Mouse (Mus musculus) cerebellum, adult 2 months (tissue): ENCODE measurements around the gene Mospd3. TPM values are rescaled to one million over a fixed set of nuclear protein-coding genes. Genes with fewer than 3 reads are reported as not detected.

ENCODE experiments used
- DNase-seq, 2 experiments: peaks; one replicate each; pipeline ENCODE4 v3.0.0; 2021
- H3K27ac ChIP-seq: fragments of 200-500 bp; 2 replicates; pipeline ENCODE4 v1.5.1; 2012; ENCODE audit warnings: low read length, control low read depth, inconsistent platforms; ENCODE audit not compliant: insufficient read depth
- H3K27me3 ChIP-seq: fragments of 200-500 bp; 2 replicates; pipeline ENCODE4 v1.6.1; 2012; ENCODE audit warnings: inconsistent platforms, mild to moderate bottlenecking, low read length, moderate library complexity; ENCODE audit not compliant: control insufficient read depth, insufficient read depth
- H3K4me1 ChIP-seq: fragments of 200-500 bp; 2 replicates; pipeline ENCODE4 v1.6.1; 2011; ENCODE audit warnings: low read length; ENCODE audit not compliant: control insufficient read depth, insufficient read depth
- H3K4me3 ChIP-seq: fragments of 200-500 bp; replicated peaks from 2 replicates; pipeline ENCODE3; 2011; ENCODE audit warnings: mild to moderate bottlenecking, low read depth, low read length, control low read depth; ENCODE audit not compliant: insufficient read depth
- CTCF ChIP-seq: fragments of 200-500 bp; IDR thresholded peaks from 2 replicates; pipeline ENCODE4 v1.5.1; 2011; ENCODE audit warnings: low read depth, mild to moderate bottlenecking, control low read depth, low read length, moderate library complexity, borderline replicate concordance; ENCODE audit not compliant: insufficient read depth
- POLR2A ChIP-seq: fragments of 200-500 bp; IDR thresholded peaks from 2 replicates; pipeline ENCODE4 v1.6.1; 2011; ENCODE audit warnings: low read length, control low read depth, borderline replicate concordance; ENCODE audit not compliant: insufficient read depth
- WGBS: fragments of 180-500 bp; shearing (Covaris S2); methylation state at CpG from one replicate; pipeline ENCODE4 v1.1.7; 2018; 5-methylcytosine and 5-hydroxymethylcytosine counted together
- polyA plus RNA-seq: library from polyadenylated mRNA; depleted of rRNA; stranded (reverse); fragments of >200 nt; gene quantifications from 2 replicates; pipeline ENCODE4 v1.2.3, GENCODE M21; 2012; rRNA removed

Mospd3 gene
- polyA plus RNA-seq, 1 experiment: 56.0 TPM

GRCm38 (mm10) chr5:137553898-137554297 lies 47.0 kb downstream of the Mospd3 start:
- H3K27me3 ChIP-seq: no peaks in the 10 kb centered on the region
- no peak overlapping the region for H3K27ac ChIP-seq
- WGBS: 42% methylated on average over 11 of the region's 11 CpGs
- no peak for TF ChIP-seq POLR2A
- no peak for TF ChIP-seq CTCF
- DNase-seq: no peak
- H3K4me3 ChIP-seq: peak overlapping the region; percentile 96
- peaks cover 13% of the 10 kb centered on the region for H3K4me1 ChIP-seq

- Histone ChIP-seq H3K4me3 (peak within 1 kb of the TSS; percentile 96), H3K27me3 (no peaks in the 10 kb centered on the region), H3K4me1 (peaks cover 13% of the 10 kb centered on the region), H3K27ac (peak within 1 kb of the TSS; percentile 76)
- DNase-seq: peak; percentile 96 to 97
- TF ChIP-seq CTCF: no peak
- peak; percentile 82 for TF ChIP-seq POLR2A
- WGBS: 1% methylated on average over 37 of the region's 37 CpGs
These were observed 47.4 kb downstream of the Mospd3 start, which contains the start of gene Actl6b for GRCm38 (mm10) chr5:137553411-137553837. TSS of gene Actl6b (plus strand) at chr5:137553517.

GRCm38 (mm10) chr5:137553000-137553399 lies 47.9 kb downstream of the Mospd3 start:
- 15% methylated on average over 6 of the region's 6 CpGs for WGBS
- no peak for DNase-seq
- Histone ChIP-seq H3K4me3 (peak overlapping the region; percentile 96), H3K4me1 (peaks cover 13% of the 10 kb centered on the region), H3K27me3 (no peaks in the 10 kb centered on the region), H3K27ac (peak overlapping the region; percentile 76)
- TF ChIP-seq CTCF (no peak), POLR2A (no peak)

GRCm38 (mm10) chr5:137551119-137551518 lies 49.7 kb downstream of the Mospd3 start:
- no peaks in the 10 kb centered on the region for H3K27me3 ChIP-seq
- DNase-seq: no peak
- H3K27ac ChIP-seq: no peak overlapping the region
- peaks cover 13% of the 10 kb centered on the region for H3K4me1 ChIP-seq
- H3K4me3 ChIP-seq: no peak overlapping the region
- TF ChIP-seq POLR2A (no peak), CTCF (peak; percentile 39; the same call in 1 of the 2 replicates)
- WGBS: 75% methylated on average over 5 of the region's 5 CpGs

- WGBS: 93% methylated on average over 2 of the region's 2 CpGs
- Histone ChIP-seq H3K4me1 (peaks cover 10% of the 10 kb centered on the region), H3K27ac (no peak overlapping the region), H3K27me3 (no peaks in the 10 kb centered on the region), H3K4me3 (no peak overlapping the region)
- TF ChIP-seq POLR2A (no peak), CTCF (no peak)
- DNase-seq: no peak
These were observed 51.0 kb downstream of the Mospd3 start for GRCm38 (mm10) chr5:137549840-137550239.

Other genes starting within 250 kb of the Mospd3 start
- gene Zan, start 124.0 kb downstream of the Mospd3 start, polyA plus RNA-seq: 0.21 and 0.31 TPM in 2 replicates
- 54.8 and 55.3 TPM in 2 replicates for gene Pop7, start 98.5 kb downstream of the Mospd3 start, polyA plus RNA-seq
- gene Gigyf1, start 82.5 kb downstream of the Mospd3 start, polyA plus RNA-seq: 59.8 and 61.2 TPM in 2 replicates
- not detected in 2 replicates for gene Epo, start 67.8 kb downstream of the Mospd3 start, polyA plus RNA-seq
- 410 and 442 TPM in 2 replicates for gene Gnb2, start 67.5 kb downstream of the Mospd3 start, polyA plus RNA-seq
- gene Actl6b, start 47.5 kb downstream of the Mospd3 start, polyA plus RNA-seq: 125 and 135 TPM in 2 replicates
- 6.7 and 6.8 TPM in 2 replicates for gene Tfr2, start 31.2 kb downstream of the Mospd3 start, polyA plus RNA-seq
- 11.3 and 15.1 TPM in 2 replicates for gene Pcolce, start 12.7 kb upstream of the Mospd3 start, polyA plus RNA-seq
- 0.25 and 0.31 TPM in 2 replicates for gene Fbxo24, start 27.9 kb upstream of the Mospd3 start, polyA plus RNA-seq
- gene Lrch4, start 28.1 kb upstream of the Mospd3 start, polyA plus RNA-seq: 14.4 and 14.8 TPM in 2 replicates
- gene Gm20605, start 28.1 kb upstream of the Mospd3 start, polyA plus RNA-seq: 8.1 and 9.9 TPM in 2 replicates
- 17.1 and 19.7 TPM in 2 replicates for gene Sap25, start 40.3 kb upstream of the Mospd3 start, polyA plus RNA-seq
- gene Irs3, start 44.7 kb upstream of the Mospd3 start, polyA plus RNA-seq: 0.17 and 0.18 TPM in 2 replicates
- gene Agfg2, start 83.7 kb upstream of the Mospd3 start, polyA plus RNA-seq: 39.8 and 41.3 TPM in 2 replicates
- 59.1 and 60.7 TPM in 2 replicates for gene Nyap1, start 140.5 kb upstream of the Mospd3 start, polyA plus RNA-seq
- 465 and 497 TPM in 2 replicates for gene Tsc22d4, start 144.7 kb upstream of the Mospd3 start, polyA plus RNA-seq
- gene Ppp1r35, start 177.8 kb upstream of the Mospd3 start, polyA plus RNA-seq: 47.0 and 48.2 TPM in 2 replicates
- gene Mepce, start 186.6 kb upstream of the Mospd3 start, polyA plus RNA-seq: 38.9 and 41.9 TPM in 2 replicates
- 11.2 and 12.4 TPM in 2 replicates for gene Zcwpw1, start 186.7 kb upstream of the Mospd3 start, polyA plus RNA-seq
- 0.41 TPM in 2 replicates for gene Pilra, start 235.2 kb upstream of the Mospd3 start, polyA plus RNA-seq